In genomic region chr7:110781231-110781711, GRCm38 (mm10) we compare ENCODE assay signal across 8 mouse cellular contexts. TPM values are rescaled to one million over a fixed set of nuclear protein-coding genes. Genes with fewer than 3 reads are reported as not detected.
A peak's percentile ranks its signal among the peaks of the same experiment; 100 is the strongest.
DNase-seq lines count a peak whose midpoint lies in the region; ATAC-seq lines count a peak whose summit lies in the region.

No protein-coding gene starts in this region.

- 73% methylated on average over 2 of the region's 2 CpGs for WGBS in midbrain, embryonic 14.5 days
- 66% methylated on average over 2 of the region's 2 CpGs for WGBS in midbrain, embryonic 10.5 days

- H3K4me1 ChIP-seq in midbrain, embryonic 14.5 days (ENCODE audit: control insufficient read depth, insufficient read depth, low read length) = no peaks in the 10 kb centered on the region
- H3K4me1 ChIP-seq in midbrain, embryonic 10.5 days = peaks cover 29% of the 10 kb centered on the region

- no peak for ATAC-seq in cerebellum, adult (ENCODE audit: insufficient number of reproducible peaks, low FRiP score, low TSS enrichment)
- no peak for ATAC-seq in midbrain, embryonic 14.5 days (ENCODE audit: low FRiP score, low TSS enrichment)

- intact Hi-C loops in left cerebral cortex, postnatal 25 days (cut with DNase I) = no loop called here
- intact Hi-C loops in gastrocnemius, postnatal 14 days (cut with DNase I; ENCODE audit: low total_unique reads) = no loop called here

- H3K27me3 ChIP-seq in midbrain, embryonic 14.5 days (ENCODE audit: control insufficient read depth, insufficient read depth, low read length) = no peaks in the 10 kb centered on the region
- no peaks in the 10 kb centered on the region; the same call in 1 of the 2 replicates for H3K27me3 ChIP-seq in midbrain, embryonic 10.5 days (ENCODE audit: low read depth, poor library complexity, severe bottlenecking)

- H3K4me3 ChIP-seq in midbrain, embryonic 14.5 days (replicated peaks; ENCODE audit: low read depth, low read length) = no peak overlapping the region
- H3K4me3 ChIP-seq in midbrain, embryonic 10.5 days = no peak overlapping the region

- H3K9ac ChIP-seq in midbrain, embryonic 14.5 days (replicated peaks; ENCODE audit: low read length) = no peak overlapping the region

- H3K9me3 ChIP-seq in midbrain, embryonic 14.5 days (ENCODE audit: control insufficient read depth, low read length) = no peaks in the 10 kb centered on the region
- H3K9me3 ChIP-seq in midbrain, embryonic 10.5 days (replicated peaks) = no peaks in the 10 kb centered on the region

- no peak overlapping the region for H3K4me2 ChIP-seq in midbrain, embryonic 14.5 days (ENCODE audit: low read length)

- peak; percentile 70 to 78 for DNase-seq in cerebellum, postnatal 10 days
- DNase-seq in midbrain, embryonic 14.5 days = peak; percentile 32
- DNase-seq in midbrain, embryonic 10.5 days (ENCODE audit: low spot score) = no peak
- peak; percentile 68 to 91 for DNase-seq in left cerebral cortex, postnatal 25 days (ENCODE audit: low spot score in 2 of 2)
- peak; percentile 44 for DNase-seq in right cerebral cortex, postnatal 4 days
- DNase-seq in gastrocnemius, postnatal 14 days = no peak
- DNase-seq in embryo, embryonic 9.5 days (ENCODE audit: extremely low spot score) = no peak

- H3K36me3 ChIP-seq in midbrain, embryonic 14.5 days (ENCODE audit: control insufficient read depth, insufficient read depth, low read length) = no peaks in the 10 kb centered on the region
- H3K36me3 ChIP-seq in midbrain, embryonic 10.5 days = no peaks in the 10 kb centered on the region

- no peak overlapping the region for H3K27ac ChIP-seq in midbrain, embryonic 14.5 days (replicated peaks; ENCODE audit: low read depth, low read length)
- no peak overlapping the region for H3K27ac ChIP-seq in midbrain, embryonic 10.5 days (replicated peaks)

RNA-seq across cellular contexts. Expression of gene Ampd3, which starts 13.3 kb away (rescaled TPM):
- polyA plus RNA-seq in midbrain, embryonic 14.5 days (2014; fragmentation: Nextera tagmentation; extraction: Ambion mirVana) = 7.8 and 8.2 TPM in 2 replicates
- 0.81 and 0.95 TPM in 2 replicates for polyA plus RNA-seq in midbrain, embryonic 10.5 days (2016; fragmentation: Nextera tagmentation; extraction: Ambion mirVana)
- total RNA-seq in left cerebral cortex, postnatal 25 days (2021) = 10 to 100 TPM; 22.0 to 24.2 TPM
- total RNA-seq in gastrocnemius, postnatal 14 days (2021) = 1 to 10 TPM; 6.6 to 7.7 TPM

Comparison
In these comparisons a context has a peak if more than half of its experiments do, and no peak if none do; other contexts are left out.
1. DNase-seq: peak in cerebellum, postnatal 10 days (2 of 2), midbrain, embryonic 14.5 days (single experiment), left cerebral cortex, postnatal 25 days (2 of 2) and right cerebral cortex, postnatal 4 days (single experiment); none in midbrain, embryonic 10.5 days (single experiment), gastrocnemius, postnatal 14 days (single experiment) and embryo, embryonic 9.5 days (single experiment).